Mouse (Mus musculus): Measurements from ENCODE around the gene Mbd6.

DNA sequence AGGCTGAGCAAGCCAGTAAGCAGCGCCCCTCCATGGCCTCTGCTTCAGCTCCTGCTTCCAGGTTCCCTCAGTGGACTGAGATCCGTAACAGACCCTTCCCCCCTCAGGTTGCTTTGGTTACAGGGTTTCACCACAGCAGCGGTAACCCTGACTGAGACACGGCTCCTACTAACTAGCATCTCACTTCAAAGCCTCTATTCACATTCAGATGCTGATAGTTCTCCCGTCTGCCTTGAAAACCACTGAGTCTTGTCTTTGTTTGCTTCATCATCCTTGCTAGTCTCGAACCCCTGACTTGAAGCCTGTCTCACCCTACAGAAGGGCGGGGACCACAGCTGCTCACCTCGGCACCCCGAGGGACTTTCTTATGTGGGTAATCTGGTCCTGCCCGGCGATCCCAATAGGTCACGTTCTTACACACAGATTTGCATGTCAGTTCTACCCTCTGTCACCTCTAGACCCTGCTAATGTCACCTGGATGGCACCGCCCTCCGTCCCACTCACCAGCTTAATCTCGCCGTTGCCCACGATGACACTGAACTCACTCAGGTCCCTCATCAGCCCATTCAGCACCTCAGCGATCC, 50.5 kb downstream of the Mbd6 start:
- TF ChIP-seq CTCF (IDR thresholded peaks at IDR 0.05; ENCODE audit: low read depth, low read length) (no peak), TAL1 (conservative IDR thresholded peaks at IDR 0.05; ENCODE audit: low read depth, low read length) (no peak)
